Mouse (Mus musculus) 416B (cell line): ENCODE results near the gene Saxo1.
A peak's percentile ranks its signal among the peaks of the same experiment; 100 is the strongest.

ENCODE experiments used
- DNase-seq: peaks from one replicate; pipeline ENCODE4 v3.0.0; 2011; ENCODE audit warnings: low read depth

Saxo1 gene

DNA sequence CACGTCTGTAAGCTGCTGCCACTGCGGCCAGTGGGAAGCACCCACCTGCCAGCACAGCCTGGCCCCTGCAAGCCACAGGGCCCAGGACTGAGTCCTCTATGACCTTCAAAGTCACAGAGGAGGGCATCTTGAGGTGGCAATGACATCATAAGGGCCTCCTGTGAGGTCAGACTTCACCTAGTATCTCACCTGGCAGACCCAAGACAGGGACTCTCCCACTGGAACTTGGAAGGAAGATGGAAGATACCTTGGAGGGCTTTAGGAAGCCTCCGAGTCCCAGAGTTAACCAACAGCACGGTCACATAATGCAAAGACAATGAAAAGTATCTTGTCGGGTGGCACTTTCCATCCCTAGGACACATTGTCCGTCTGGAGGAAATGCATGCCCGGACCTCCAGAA is at the start of gene Saxo1:
Saxo1 (minus strand) TSS at position 101 of the 400 bp plus-strand sequence.
- DNase-seq, result no peak

DNA sequence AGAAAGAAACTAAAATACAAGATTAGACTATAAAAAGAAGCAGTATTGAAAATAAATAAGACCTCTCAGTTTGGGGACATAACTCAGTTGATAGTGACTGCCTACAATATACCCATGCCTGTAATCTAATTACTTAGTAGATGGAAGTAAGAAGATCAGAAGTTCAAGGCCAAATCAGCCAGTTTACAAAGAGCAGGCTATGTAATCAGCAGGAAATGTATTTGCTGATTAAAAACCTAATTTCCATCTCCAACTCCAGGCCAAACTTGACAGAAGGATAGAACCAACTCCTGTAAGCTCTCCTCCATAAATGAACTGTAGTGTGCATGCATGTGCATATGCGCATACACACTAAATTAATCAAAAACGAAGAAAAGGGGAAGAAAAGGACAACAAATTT is 33.2 kb upstream of the Saxo1 start:
- DNase-seq, result peak; percentile 43

DNA sequence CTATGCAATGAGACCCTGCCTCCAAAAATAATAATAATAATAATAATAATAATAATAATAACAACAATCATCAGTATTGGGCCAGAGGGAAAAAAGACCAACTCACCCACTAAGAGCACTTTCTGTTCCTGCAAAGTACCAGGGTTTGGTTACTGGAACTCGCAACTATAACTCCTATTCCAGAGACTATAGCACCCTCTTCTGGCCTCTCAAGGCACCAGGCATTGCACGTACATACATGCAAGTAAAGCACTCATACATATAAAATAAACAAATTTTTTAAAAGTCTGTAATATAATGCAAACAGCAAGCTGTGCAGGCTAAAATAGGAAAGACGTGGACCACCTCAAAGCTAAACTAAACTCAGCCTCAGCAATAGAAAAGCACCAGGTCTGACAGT is 30.1 kb upstream of the Saxo1 start:
- peak; percentile 58 for DNase-seq

DNA sequence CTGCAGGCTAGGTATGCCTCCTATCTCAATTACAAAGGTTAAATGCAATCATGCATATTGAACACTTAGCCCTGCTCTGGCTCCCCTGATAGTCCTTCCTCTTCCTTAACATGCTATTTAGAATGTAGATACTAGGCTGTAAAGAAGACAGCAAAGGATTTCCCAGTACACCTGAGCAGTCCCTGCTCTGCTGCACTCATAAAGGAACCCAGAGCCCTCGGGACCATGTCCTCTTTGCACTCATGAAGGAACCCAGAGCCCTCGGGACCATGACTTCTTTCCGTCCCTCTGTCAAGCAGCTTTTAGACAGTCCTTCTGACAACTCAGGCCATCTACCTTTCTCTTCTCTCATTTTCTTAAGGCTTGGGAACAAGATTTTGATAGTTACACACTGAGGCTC is 22.5 kb upstream of the Saxo1 start:
- no peak for DNase-seq

DNA sequence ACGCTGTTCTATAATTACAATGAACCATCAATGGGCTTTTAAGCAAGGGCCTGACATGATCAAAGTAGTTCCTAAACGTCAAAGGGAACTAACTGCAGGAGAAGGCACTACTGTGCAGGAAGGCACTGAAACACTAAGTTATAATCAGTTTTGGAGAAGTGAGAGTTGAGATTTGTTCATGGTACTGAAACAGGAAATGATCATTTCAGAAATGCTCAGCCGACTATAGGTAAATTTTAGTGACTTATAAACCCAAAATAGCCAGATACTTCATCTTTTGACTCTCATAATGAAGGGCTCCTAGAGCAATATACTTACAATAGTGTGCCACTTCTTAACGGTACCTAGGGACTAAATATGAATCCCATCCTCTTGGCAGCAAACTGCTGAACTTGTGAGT is 21.9 kb upstream of the Saxo1 start:
- no peak for DNase-seq

DNA sequence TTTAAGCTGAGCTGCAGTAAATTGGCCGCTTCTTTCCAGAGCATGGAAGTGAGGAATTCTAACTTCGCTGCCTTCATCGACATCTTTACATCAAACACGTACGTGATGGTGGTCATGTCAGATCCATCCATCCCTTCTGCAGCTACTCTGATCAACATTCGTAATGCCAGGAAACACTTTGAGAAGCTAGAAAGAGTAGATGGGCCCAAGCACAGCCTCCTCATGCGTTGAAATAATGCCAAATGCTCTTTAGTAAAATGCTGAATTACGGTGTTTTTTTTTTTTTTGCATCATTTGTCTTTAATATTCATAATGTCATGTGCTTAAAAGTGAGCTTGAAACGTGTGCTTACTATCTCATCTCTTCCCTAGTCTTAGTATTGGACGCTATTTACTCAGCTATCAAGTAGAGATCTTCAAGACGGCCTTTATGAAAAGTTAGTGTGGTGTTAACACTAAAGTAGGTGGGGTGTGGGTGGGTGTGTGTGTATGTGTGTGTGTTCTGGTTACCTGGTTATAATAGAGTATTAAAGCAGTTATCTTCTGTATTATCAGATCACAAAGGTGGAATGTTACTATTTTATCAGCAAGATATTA is 18.6 kb upstream of the Saxo1 start:
- DNase-seq, result peak; percentile 34

DNA sequence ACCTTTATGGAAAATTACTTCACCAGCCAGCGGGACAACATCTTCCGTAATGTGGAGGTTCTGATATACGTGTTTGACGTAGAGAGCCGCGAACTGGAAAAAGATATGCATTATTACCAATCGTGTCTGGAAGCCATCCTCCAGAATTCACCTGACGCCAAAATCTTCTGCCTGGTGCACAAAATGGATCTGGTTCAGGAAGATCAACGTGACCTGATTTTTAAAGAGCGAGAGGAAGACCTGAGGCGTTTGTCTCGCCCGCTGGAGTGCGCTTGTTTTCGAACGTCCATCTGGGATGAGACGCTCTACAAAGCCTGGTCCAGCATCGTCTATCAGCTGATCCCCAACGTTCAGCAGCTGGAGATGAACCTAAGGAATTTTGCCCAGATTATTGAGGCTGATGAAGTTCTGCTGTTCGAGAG is 18.0 kb upstream of the Saxo1 start:
- peak; percentile 52 for DNase-seq

DNA sequence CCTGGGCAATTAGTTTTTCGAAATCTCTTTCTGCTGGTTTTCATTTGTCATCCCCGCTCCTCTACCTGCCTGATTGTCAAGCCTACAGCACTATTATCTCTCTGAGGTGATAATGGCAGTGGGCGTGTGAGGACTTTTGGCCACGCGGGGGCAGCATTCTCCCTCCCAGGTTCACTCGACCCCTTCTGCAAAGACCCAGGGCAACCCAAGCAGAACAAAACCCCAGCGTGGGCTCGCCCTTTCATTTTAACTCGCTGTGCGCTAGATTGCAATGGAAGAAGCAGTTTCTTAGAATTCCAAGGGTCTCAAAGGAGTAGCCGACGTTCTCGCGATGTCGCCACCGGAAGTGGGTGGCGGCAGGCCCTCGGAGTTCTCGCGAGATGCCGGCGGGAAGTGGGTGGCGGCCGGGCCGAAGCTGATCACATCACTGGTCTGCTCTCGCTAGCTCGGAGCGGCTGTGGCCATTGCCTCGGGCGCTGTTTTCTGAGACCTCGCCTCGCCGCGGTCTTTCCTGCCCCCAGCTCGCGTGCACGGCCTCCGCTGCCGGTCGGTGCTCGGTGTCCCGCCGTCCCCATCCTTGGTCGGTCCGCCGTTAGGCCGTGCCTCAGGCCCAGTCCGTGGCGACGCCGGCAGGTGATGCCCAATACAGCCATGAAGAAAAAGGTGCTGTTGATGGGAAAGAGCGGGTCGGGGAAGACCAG is 17.3 kb upstream of the Saxo1 start, which contains the start of gene Rraga:
Rraga (plus strand) TSS at position 386 of the 701 bp plus-strand sequence.
- peak; percentile 96 for DNase-seq

DNA sequence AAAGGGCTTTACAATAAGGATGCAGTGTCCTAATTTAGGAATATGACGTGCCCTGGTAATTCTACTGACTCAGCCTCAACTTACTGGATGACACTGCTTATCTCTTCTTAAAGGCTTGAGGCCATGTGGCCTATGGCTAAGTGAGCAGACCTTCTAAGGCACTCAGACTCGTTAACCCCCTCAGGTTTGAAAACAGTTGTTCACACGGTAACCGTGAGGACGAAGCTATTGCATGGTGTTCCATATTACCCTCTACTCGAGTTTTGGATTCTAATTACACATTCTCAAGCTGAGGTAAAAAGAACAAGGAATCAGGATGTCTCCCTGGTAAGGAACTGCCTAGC is 16.8 kb upstream of the Saxo1 start:
- peak; percentile 51 for DNase-seq

DNA sequence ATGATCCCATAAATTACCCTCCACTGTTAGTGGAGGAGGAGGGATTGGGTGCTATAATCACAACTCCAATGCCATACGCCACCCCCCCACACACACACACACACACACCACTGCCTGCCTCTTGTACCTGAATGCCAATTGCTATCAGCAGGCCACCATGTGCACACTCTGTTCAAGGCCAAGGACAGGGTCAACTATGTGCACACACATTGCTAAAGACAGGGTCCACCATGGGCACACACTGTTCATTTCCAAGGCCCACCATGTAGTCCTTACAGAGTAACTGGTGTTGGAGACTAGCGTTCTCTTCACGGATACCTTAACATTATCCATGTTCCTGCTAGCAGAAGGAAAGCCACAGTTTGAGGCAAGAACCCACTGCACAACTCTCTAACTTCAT is 2.9 kb upstream of the Saxo1 start:
- no peak for DNase-seq

DNA sequence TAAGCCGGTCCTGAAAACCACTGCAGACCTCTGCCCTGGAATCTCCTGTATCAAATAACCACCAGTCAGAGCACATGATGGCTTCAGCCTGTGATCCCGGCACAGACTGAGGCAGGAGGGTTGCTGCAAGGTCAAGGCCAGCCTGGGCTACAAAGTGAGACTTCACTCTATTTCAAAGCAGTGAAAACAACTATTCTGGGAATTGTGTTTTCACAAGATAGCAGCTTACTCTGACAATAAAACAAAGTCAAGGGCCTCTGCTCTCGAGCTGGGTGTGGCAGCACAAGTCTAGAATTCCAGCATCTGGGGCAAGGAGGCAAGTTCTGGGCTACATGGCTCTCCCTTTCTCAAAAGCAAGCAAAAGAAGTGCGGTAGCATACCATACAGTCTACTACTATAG is 878 bp upstream of the Saxo1 start:
- no peak for DNase-seq

DNA sequence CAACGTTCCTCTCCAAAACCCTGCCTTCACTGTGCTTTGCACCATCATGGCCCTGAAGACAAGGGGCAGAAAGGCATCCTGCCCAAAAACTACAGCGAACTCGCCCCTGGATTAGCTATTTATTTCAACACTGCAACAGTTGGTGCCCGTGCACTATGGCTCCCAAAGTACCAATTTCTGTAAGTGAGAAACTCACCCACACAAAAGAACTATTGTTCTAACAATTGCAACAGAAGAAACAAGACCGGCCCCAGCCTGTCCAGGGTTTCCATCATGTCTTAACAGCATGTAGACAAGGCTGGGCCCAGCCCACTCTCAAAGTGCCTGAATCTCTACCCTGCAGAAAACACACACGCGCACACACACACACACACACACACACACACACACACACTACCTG is 757 bp downstream of the Saxo1 start:
- no peak for DNase-seq

DNA sequence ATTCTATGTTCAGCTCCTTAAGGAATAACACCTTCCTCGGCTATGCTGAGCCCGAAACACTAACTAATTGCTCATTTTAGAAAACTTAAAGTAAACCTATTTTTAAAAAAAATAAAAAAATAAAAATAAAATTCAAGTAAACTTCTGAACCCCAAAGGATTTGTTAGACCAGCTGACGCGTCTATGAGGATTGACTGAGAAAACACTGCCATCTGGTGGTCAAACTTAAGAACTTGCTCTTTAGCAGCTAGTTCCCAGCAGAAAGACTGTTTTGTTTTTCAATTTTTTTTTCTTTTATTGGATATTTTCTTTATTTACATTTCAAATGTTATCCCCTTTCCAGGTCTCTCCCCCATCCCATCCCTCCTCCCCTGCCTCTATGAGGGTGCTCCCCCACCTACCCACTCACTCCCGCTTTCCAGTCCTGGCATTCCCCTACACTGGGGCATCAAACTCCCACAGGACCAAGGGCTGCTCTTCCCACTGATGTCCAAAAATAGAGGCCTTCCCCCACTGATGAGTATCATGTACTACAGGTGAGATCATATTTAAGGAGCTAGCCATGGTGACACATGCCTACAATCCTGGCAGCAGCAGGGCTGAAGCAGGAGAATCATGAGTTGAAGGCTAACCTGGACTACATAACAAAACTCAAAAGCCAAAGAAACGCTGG is 3.0 kb downstream of the Saxo1 start:
- peak; percentile 70 for DNase-seq

DNA sequence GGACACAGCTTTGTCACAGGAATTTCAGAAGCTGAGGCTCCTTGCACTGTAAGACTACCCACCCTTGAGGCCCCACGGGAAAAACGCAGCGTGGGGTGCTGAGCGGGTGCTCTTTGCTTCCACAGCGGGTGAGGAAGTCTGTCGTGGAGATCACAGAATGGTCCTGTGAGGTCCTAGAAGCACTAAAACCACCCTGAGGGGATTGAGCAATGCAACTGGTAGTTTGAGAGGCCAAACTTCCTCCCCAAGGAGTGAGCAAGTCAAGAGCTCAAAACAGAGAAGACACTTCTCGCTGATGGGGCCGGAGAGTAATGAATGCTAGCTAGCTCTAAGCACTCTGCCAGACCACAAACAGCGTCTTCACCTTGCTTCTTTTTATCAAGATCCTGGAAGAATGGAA is 9.8 kb downstream of the Saxo1 start:
- DNase-seq, result peak; percentile 21

DNA sequence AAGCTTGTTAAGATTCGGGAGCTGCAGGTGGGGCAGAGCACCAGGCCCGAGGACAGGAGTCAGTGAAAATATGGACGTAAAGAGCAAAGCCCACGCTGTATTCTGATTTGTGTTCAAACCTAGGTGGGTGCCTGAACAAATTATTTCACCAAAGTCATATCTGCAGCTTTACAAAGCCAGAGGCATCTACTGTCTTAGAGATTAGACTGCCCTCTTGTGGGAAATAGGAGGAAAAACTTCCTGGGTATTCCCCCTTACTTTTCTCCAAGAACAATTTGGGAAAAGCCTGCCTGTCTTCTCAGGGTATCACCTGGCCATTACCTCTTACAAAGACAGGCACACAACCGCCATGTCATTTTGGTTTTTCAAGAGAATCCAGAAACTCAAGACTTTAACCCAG is 12.5 kb downstream of the Saxo1 start:
- peak; percentile 33 for DNase-seq

DNA sequence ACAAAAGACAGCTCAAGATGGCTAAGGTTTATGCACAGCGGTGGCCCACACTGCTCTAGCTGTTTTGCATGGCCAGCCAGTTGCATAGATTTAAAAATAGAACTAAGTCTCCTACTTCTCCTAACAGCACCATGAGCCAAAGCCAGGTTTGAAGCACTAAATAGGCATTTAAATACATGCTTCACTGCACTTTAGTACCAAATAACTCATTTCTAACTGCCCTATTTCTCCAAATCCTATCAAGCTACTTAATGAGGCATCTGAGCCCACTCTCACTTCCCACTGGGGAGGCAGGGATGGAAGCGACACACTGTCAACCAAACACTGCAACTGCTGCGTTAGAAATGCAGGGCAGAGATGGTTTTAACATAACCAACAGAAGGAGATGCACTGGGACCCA is 14.1 kb downstream of the Saxo1 start:
- no peak for DNase-seq

DNA sequence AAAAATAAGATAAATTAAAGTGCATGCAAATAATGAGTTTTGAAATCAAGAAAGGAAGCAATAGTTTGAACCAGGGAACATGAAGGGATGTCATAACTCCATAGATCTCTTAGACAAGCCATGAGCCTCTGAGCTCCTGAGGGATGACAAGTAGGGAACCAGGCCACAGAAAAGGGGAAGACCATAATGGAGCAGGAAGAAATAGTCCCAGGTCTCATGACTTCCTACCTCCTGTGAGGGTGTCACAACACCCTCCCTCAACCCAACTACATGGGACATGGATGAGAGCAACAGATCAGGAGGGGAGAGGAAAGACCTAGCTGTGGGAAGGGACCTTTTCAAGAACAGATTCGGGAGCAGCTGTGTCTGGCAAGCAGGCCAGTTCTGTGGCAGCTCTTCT is 16.6 kb downstream of the Saxo1 start:
- no peak for DNase-seq

DNA sequence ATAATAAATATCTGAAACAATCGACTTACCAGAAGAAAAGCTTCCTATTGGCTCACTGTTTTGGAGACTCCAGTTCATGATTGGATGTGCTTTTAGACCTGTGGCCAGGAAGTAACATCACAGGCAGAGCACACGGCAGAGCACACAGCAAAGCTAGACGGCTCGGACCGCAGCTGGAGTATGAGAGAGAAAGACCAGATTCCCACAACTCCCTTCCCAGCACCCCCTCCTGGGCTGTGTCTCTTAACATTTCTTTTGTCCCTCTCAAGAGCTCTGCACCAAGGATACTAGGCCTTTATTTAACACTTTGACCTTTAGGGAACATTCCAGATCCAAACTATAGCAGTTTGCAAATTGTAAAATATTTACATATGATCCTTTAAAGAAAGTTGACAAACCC is 19.2 kb downstream of the Saxo1 start:
- DNase-seq, result no peak

DNA sequence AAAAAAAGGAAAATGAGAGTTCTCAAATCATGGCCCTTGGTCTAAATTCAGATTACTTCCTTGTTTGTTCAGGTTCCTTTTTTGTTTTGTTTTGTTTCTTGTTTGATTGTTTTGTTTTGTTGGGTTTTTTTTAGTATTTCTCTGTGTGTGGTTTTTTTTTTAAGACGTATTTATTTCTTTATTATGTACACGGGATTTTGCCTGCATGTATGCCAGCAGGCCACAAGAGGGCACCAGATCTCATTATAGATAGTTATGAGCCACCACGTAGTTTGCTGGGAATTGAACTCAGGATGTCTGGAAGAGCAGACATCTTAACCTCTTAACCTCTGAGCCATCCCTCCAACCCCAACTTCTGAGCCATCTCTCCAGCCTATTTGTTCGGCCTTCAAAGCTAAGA is 20.2 kb downstream of the Saxo1 start:
- peak; percentile 73 for DNase-seq

DNA sequence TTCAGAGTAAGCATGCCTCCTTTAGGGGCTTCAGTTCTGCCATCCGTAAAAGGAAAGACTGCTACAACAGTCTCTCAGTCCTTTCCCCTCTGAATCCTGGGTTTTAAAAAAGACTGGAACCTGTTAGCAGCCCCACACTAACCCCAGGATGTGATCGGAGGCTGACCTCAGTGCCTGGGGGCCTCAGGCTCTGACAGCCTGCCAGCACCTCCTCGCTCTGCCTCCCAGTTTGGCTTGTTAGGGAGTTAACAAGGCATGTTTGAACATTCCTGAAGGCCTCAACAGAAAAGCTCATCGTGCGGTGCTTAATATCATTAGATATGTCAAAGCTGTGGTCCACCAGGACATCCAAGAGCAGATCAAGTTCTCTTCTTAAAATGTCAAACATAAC is 24.0 kb downstream of the Saxo1 start:
- DNase-seq, result no peak

DNA sequence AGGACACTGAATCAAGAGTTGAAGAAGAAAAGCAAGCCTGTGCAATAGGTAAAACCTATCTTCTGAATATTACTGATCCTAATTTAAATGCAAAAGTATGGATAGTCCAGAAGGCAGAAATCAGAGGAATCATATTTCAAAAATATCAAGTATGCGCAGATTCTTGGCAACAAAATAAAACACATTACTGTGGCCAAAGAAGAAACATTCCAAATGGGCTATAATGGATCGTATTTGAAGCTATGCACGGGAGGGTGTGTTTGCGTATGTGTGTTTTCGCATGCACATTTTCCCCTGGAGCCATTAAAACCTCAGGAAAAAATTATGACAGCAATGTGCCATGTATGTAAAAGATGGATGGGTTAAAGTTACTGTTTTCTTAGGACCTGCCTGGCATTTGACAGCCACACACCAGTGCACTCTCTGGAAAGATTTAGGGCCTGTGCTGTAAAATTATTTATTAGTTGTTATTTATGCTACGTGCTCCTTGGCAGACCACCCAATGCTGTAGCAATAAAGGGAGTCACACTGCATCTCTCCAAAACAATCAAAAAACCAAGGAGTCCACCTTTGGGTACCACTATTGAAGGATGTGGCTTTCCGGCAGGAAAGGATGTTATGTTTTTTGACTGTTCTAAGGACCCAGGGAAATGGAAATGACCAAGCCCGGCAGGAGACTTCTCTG is 24.6 kb downstream of the Saxo1 start:
- DNase-seq, result no peak

DNA sequence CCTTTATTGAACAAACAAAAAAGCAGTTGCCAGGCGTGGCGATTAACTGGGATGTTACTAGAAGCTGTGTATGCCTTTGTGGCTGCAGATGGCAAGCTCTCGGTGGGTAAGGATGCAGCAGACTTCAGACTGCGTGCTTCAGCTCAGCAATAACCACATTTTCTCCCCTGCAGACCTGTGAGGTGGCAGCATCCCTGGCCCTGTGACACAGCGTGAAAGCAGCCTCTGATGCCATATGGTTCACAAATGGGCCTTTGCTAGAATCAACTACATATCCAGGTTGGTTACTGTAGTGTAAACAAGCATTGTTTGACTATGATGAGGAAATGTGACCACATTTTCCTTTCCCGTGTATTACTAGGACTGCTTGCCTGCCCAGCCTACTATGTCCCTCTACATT is 29.0 kb downstream of the Saxo1 start:
- no peak for DNase-seq
